Mouse (Mus musculus) lung, postnatal 0 days (tissue): ENCODE results near the gene Tdp2. TPM values are rescaled to one million over a fixed set of nuclear protein-coding genes. Genes with fewer than 3 reads are reported as not detected.

Source experiments
- ATAC-seq: fragments of 200-750 bp; cut with Nextera tagmentation; 2 replicates; pipeline ENCODE4 v1.8.0; 2017; ENCODE audit warnings: moderate library complexity
- DNase-seq: peaks from one replicate; pipeline ENCODE4 v3.0.0-alpha.2; 2016; ENCODE audit warnings: low spot score
- H3K27ac ChIP-seq: fragments of 300-500 bp; sonication (generic); 2 replicates; pipeline ENCODE4 v1.5.1; 2014; ENCODE audit warnings: antibody characterized with exemption, mild to moderate bottlenecking, low read length, mixed read lengths
- H3K27me3 ChIP-seq: fragments of 300-500 bp; sonication (generic); replicated peaks from 2 replicates; pipeline ENCODE4 v1.6.1; 2014; ENCODE audit warnings: low read length, mixed read lengths; ENCODE audit not compliant: insufficient read depth
- H3K36me3 ChIP-seq: fragments of 300-500 bp; sonication (generic); 2 replicates; pipeline ENCODE4 v1.6.1; 2014; ENCODE audit warnings: low read length, mixed read lengths; ENCODE audit not compliant: insufficient read depth
- H3K4me1 ChIP-seq: fragments of 300-500 bp; sonication (generic); 2 replicates; pipeline ENCODE4 v1.6.1; 2014; ENCODE audit warnings: antibody characterized with exemption, low read depth, low read length, mixed read lengths; ENCODE audit not compliant: insufficient read depth
- H3K4me2 ChIP-seq: fragments of 300-500 bp; sonication (generic); replicated peaks from 2 replicates; pipeline ENCODE4 v1.6.1; 2014; ENCODE audit warnings: low read depth, mild to moderate bottlenecking, low read length, moderate library complexity, mixed read lengths
- H3K4me3 ChIP-seq: fragments of 300-500 bp; sonication (generic); 2 replicates; pipeline ENCODE4 v1.5.1; 2014; ENCODE audit warnings: low read depth, low read length
- H3K9ac ChIP-seq: fragments of 300-500 bp; sonication (generic); replicated peaks from 2 replicates; pipeline ENCODE4 v1.6.1; 2014; ENCODE audit warnings: low read depth, mild to moderate bottlenecking
- H3K9me3 ChIP-seq: fragments of 300-500 bp; sonication (generic); 2 replicates; pipeline ENCODE4 v1.6.1; 2016; ENCODE audit warnings: low read length, mixed read lengths
- CTCF ChIP-seq: IDR thresholded peaks from 2 replicates; pipeline ENCODE4 v1.5.1; 2016; ENCODE audit warnings: antibody characterized with exemption, mild to moderate bottlenecking
- EP300 ChIP-seq: IDR thresholded peaks from 2 replicates; pipeline ENCODE4 v1.6.1; 2016; ENCODE audit warnings: antibody characterized with exemption, mild to moderate bottlenecking, control low read depth
- WGBS: fragments of 180-500 bp; shearing (Covaris S2); extraction: QIAGEN DNeasy Blood & Tissue Kit; methylation state at CpG from one replicate; pipeline ENCODE4 v1.1.7; 2014; 5-methylcytosine and 5-hydroxymethylcytosine counted together
- polyA plus RNA-seq: library from polyadenylated mRNA; unstranded; fragments of >200 nt; fragmentation: Nextera tagmentation; extraction: Ambion mirVana; gene quantifications from 2 replicates; pipeline ENCODE4 v1.2.1, GENCODE M21; 2015

The Tdp2 gene
- polyA plus RNA-seq, 1 experiment from 2014 or later, result 21.2 TPM

GRCm38 (mm10) chr13:24798686-24799085 lies 32.8 kb upstream of the Tdp2 start:
- TF ChIP-seq CTCF, result no peak
- TF ChIP-seq EP300, result no peak
- 95% methylated on average over 4 of the region's 4 CpGs for WGBS
- no peak for DNase-seq
- Histone ChIP-seq H3K27me3 (no peaks in the 10 kb centered on the region), H3K4me3 (no peak overlapping the region), H3K9ac (no peak overlapping the region), H3K4me1 (no peaks in the 10 kb centered on the region; the same call in 1 of the 2 replicates), H3K9me3 (no peaks in the 10 kb centered on the region), H3K36me3 (no peaks in the 10 kb centered on the region), H3K27ac (no peak overlapping the region), H3K4me2 (no peak overlapping the region)
- ATAC-seq, result no peak

- Histone ChIP-seq H3K4me1 (peaks cover 2% of the 10 kb centered on the region; the same call in 1 of the 2 replicates), H3K27me3 (no peaks in the 10 kb centered on the region), H3K9ac (no peak overlapping the region), H3K36me3 (no peaks in the 10 kb centered on the region), H3K4me2 (peak overlapping the region; percentile 75), H3K4me3 (peak overlapping the region; percentile 60; the same call in 1 of the 2 replicates), H3K27ac (no peak overlapping the region), H3K9me3 (no peaks in the 10 kb centered on the region)
- TF ChIP-seq EP300 (no peak), CTCF (no peak)
- ATAC-seq (no peak), DNase-seq (no peak)
- 69% methylated on average over 5 of the region's 5 CpGs for WGBS
Observed at GRCm38 (mm10) chr13:24799378-24799777, 32.1 kb upstream of the Tdp2 start.

- TF ChIP-seq CTCF (no peak), EP300 (no peak)
- Histone ChIP-seq H3K27me3 (no peaks in the 10 kb centered on the region), H3K4me3 (peak overlapping the region; percentile 60), H3K9ac (peak overlapping the region; percentile 98), H3K27ac (peak overlapping the region; percentile 89), H3K36me3 (no peaks in the 10 kb centered on the region), H3K4me1 (peaks cover 5% of the 10 kb centered on the region; the same call in 1 of the 2 replicates), H3K4me2 (peak overlapping the region; percentile 75), H3K9me3 (no peaks in the 10 kb centered on the region)
- ATAC-seq (peak; percentile 9), DNase-seq (peak; percentile 53)
- under 1% methylated on average over 31 of the region's 31 CpGs for WGBS
Observed at GRCm38 (mm10) chr13:24799925-24800673, 31.4 kb upstream of the Tdp2 start.

GRCm38 (mm10) chr13:24800674-24801307 lies 30.7 kb upstream of the Tdp2 start:
- peak; percentile 96 for ATAC-seq
- peak; percentile 99 for DNase-seq
- Histone ChIP-seq H3K9ac (peak overlapping the region; percentile 98), H3K9me3 (no peaks in the 10 kb centered on the region), H3K27ac (peak overlapping the region; percentile 100), H3K4me1 (peaks cover 5% of the 10 kb centered on the region; the same call in 1 of the 2 replicates), H3K4me3 (peak overlapping the region; percentile 99), H3K4me2 (peak overlapping the region; percentile 75), H3K36me3 (no peaks in the 10 kb centered on the region), H3K27me3 (no peaks in the 10 kb centered on the region)
- no peak for TF ChIP-seq CTCF
- TF ChIP-seq EP300, result peak; percentile 88
- WGBS, result 1% methylated on average over 39 of the region's 42 CpGs

GRCm38 (mm10) chr13:24801308-24801921 lies 30.1 kb upstream of the Tdp2 start, which contains the start of gene BC005537:
TSS of gene BC005537 (plus strand) at chr13:24801657.
- Histone ChIP-seq H3K4me3 (peak within 1 kb of the TSS; percentile 99), H3K27ac (peak within 1 kb of the TSS; percentile 100), H3K9me3 (no peaks in the 10 kb centered on the region), H3K36me3 (no peaks in the 10 kb centered on the region), H3K4me2 (peak within 1 kb of the TSS; percentile 75), H3K4me1 (peaks cover 5% of the 10 kb centered on the region; the same call in 1 of the 2 replicates), H3K9ac (peak within 1 kb of the TSS; percentile 98), H3K27me3 (no peaks in the 10 kb centered on the region)
- ATAC-seq (peak; percentile 62), DNase-seq (peak; percentile 77)
- TF ChIP-seq EP300 (no peak), CTCF (peak; percentile 54)
- WGBS, result 3% methylated on average over 26 of the region's 74 CpGs
